Mouse (Mus musculus) naive thymus-derived CD4-positive, alpha-beta T cell, adult 2 months (primary cell): Measurements from ENCODE around the gene Prep.

Experiments
- DNase-seq: peaks from one replicate; pipeline ENCODE4 v3.0.0-alpha.2; 2011; ENCODE audit warnings: low read depth

Gene Prep

GRCm38 (mm10) chr10:45181344-45181743 is 114.3 kb downstream of the Prep start:
- no peak for DNase-seq

- DNase-seq = no peak
Measured at GRCm38 (mm10) chr10:45185457-45185856, 118.5 kb downstream of the Prep start.

DNA sequence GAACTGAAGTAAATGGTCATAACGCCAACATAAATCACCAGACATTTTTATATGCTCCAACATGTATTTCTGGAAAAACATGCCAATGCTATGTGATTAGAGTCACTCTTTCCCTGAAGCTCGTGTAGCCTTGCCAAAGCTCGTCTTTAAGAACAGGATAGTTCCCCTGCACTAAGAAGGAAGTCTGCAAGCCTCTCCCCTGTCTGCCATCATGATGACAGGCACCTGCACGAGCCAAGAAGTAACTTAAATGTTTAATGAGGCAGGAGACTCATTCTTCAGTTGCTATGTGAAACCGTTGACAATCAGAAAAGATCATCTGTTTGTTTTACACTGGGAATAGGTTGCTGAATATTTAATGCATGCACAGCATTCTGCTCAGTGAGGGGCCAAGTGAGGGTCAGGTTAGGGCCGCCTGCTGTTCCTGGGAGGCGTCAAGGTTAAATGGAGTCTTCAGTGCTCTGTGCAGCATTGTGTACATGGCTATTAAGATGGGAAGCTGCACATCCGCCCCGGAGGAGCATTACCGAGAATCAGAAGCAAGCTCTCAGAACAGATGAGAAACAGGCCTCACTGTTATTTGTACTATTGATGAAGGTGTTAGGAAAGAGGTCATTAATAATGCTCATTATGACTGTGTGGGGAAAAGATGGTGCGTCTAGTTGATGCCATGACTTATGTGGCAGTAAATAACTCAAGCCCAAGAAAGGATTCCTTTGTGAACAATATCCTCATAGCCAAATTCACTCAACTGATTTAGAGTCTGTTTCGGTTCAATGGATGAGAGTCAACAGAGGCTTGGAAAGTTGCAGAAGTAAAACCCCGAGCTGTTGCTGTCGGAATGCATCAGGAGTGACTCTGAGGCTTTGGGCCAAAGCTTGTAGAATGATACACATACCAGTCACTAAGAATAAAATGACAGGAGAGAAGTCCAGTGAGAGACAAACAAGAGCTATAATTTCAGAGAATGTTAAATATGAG is 126.6 kb downstream of the Prep start:
- no peak for DNase-seq

DNA sequence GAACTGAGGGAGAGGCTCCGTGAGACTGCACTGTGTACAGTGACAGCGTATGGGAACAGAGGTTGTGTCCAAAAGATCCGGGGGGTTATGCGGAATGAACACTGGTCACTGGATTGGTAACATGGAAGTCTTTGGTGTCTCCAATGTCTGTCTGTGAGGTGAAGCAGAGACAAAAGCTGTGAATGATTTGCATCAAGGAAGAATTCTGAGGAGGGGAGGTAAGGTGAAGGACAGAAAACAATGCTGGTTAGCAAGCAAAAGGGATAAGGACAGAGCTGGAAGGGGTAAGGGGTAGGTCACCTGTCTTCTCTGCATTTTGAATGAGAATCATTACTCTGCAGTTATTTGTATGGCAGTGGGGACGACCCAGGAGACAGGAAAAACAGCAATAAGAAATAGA is 127.5 kb downstream of the Prep start:
- DNase-seq = no peak

DNA sequence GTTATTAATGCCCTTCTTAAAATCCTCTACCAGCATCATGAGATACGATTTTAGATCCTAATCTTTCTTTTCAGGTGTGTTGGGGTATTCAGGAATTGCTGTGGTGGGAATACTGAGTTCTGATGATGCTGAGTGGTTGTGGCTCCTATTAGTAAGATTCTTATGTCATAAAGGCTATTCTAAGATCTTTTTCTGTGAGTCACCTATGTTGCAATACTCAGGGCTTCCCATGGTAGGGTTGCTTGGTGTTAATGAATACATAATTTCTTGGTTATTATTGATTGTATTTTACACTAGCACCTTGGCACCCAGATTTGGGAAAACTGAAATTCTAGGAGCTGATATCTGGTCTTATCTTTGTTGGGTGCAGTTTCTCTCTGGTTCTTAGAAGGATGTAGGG is 137.6 kb downstream of the Prep start:
- no peak for DNase-seq

- DNase-seq = no peak
Measured at GRCm38 (mm10) chr10:45210201-45210600, 143.2 kb downstream of the Prep start.

DNA sequence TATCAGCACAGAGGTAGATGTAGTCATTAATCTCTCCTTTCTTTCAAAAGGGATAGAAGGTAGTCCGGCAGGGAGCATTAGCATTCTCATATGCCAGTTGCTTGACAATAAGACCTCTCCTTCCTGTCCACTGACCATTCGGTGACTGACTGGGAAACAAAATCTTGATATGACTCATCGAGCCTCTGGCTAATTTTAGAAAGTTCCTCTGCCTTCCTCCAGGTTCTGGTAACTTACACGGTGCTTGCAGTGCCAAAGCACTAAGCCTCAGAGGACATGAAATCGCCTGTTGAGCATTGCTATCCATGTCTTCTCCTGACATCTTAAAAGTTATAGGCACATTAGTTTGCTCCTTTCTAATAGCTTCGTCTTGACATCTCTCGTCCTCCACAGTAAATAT is 149.7 kb downstream of the Prep start:
- DNase-seq = no peak
